In the genomic region with DNA sequence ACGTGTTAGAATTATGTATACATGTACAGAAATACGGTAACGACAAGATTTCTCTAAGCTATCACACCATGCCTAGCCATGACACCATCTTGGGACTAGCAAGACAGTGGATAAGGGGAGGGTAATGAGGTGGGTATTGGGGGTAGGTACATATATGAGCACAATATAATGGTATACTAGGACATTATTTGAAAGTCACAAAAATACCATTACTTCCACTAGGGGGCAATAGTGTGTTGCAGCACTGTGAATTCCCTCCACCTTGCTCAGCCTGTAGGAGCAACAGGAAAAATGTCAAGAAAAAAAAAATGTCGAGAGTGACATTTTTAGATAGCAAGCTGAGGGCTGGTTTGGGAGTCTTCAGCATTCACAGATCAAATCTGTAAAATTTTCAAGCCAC, we compare ENCODE assay signal across 8 mouse cellular contexts.
DNase-seq lines count a peak whose midpoint lies in the region; ATAC-seq and TF ChIP-seq lines count a peak whose summit lies in the region.

No protein-coding gene starts in this region.

- TF ChIP-seq EP300 in lung, postnatal 0 days (IDR thresholded peaks at IDR 0.05), result no peak

- peak; percentile 81 for TF ChIP-seq CTCF in lung, postnatal 0 days (IDR thresholded peaks at IDR 0.05)
- no peak for TF ChIP-seq CTCF in lung, adult 2 months (IDR thresholded peaks at IDR 0.05; ENCODE audit: insufficient read depth, low read length)

- ATAC-seq in embryonic facial prominence, embryonic 11.5 days (replicated peaks; ENCODE audit: insufficient number of reproducible peaks, low FRiP score, low TSS enrichment, low read depth), result no peak
- ATAC-seq in lung, postnatal 0 days, result no peak
- ATAC-seq in forebrain, embryonic 13.5 days, result peak; percentile 43
- peak; percentile 44; the same call in 1 of the 2 replicates for ATAC-seq in midbrain, embryonic 15.5 days (replicated peaks)

- no peak overlapping the region for H3K4me3 ChIP-seq in embryonic facial prominence, embryonic 11.5 days (ENCODE audit: low read depth, low read length)
- H3K4me3 ChIP-seq in embryonic facial prominence, embryonic 10.5 days, result no peak overlapping the region
- no peak overlapping the region for H3K4me3 ChIP-seq in lung, postnatal 0 days (ENCODE audit: low read depth, low read length)
- no peak overlapping the region for H3K4me3 ChIP-seq in lung, adult 2 months (replicated peaks; ENCODE audit: extremely low read depth, low read depth, low read length)
- no peak overlapping the region for H3K4me3 ChIP-seq in forebrain, embryonic 13.5 days
- H3K4me3 ChIP-seq in midbrain, embryonic 15.5 days, result no peak overlapping the region

- intact Hi-C loops in heart, postnatal 36 days (cut with DNase I), result loop anchor here (2.0 to 10.0 kb wide), 3 partner anchors 164 to 754 kb away; a partner anchor contains a TSS

- H3K9me3 ChIP-seq in embryonic facial prominence, embryonic 11.5 days (replicated peaks; ENCODE audit: control insufficient read depth, low read length), result no peaks in the 10 kb centered on the region
- H3K9me3 ChIP-seq in embryonic facial prominence, embryonic 10.5 days, result no peaks in the 10 kb centered on the region
- H3K9me3 ChIP-seq in lung, postnatal 0 days (ENCODE audit: low read length), result no peaks in the 10 kb centered on the region
- H3K9me3 ChIP-seq in forebrain, embryonic 13.5 days (replicated peaks), result no peaks in the 10 kb centered on the region
- no peaks in the 10 kb centered on the region for H3K9me3 ChIP-seq in midbrain, embryonic 15.5 days

- no peaks in the 10 kb centered on the region for H3K4me1 ChIP-seq in embryonic facial prominence, embryonic 11.5 days (ENCODE audit: control insufficient read depth, insufficient read depth, low read length)
- peaks cover 39% of the 10 kb centered on the region for H3K4me1 ChIP-seq in embryonic facial prominence, embryonic 10.5 days
- H3K4me1 ChIP-seq in lung, postnatal 0 days (ENCODE audit: insufficient read depth, low read depth, low read length), result no peaks in the 10 kb centered on the region
- peaks cover 2% of the 10 kb centered on the region; the same call in 1 of the 2 replicates for H3K4me1 ChIP-seq in lung, adult 2 months (ENCODE audit: control insufficient read depth, insufficient read depth, low read length)
- H3K4me1 ChIP-seq in forebrain, embryonic 13.5 days, result peaks cover 4% of the 10 kb centered on the region
- 0 out of 2 replicates have a peak, but pooled peaks cover 5% of the 10 kb centered on the region for H3K4me1 ChIP-seq in midbrain, embryonic 15.5 days

- no peaks in the 10 kb centered on the region for H3K36me3 ChIP-seq in embryonic facial prominence, embryonic 11.5 days (replicated peaks; ENCODE audit: control insufficient read depth, insufficient read depth, low read depth, low read length)
- no peaks in the 10 kb centered on the region for H3K36me3 ChIP-seq in embryonic facial prominence, embryonic 10.5 days (replicated peaks)
- no peaks in the 10 kb centered on the region for H3K36me3 ChIP-seq in lung, postnatal 0 days (ENCODE audit: insufficient read depth, low read length)
- no peaks in the 10 kb centered on the region for H3K36me3 ChIP-seq in forebrain, embryonic 13.5 days (ENCODE audit: poor library complexity, severe bottlenecking)
- no peaks in the 10 kb centered on the region for H3K36me3 ChIP-seq in midbrain, embryonic 15.5 days (replicated peaks)

- no peaks in the 10 kb centered on the region for H3K27me3 ChIP-seq in embryonic facial prominence, embryonic 11.5 days (ENCODE audit: control insufficient read depth, insufficient read depth, low read length)
- H3K27me3 ChIP-seq in embryonic facial prominence, embryonic 10.5 days (replicated peaks; ENCODE audit: low read depth, poor library complexity, severe bottlenecking), result no peaks in the 10 kb centered on the region
- H3K27me3 ChIP-seq in lung, postnatal 0 days (replicated peaks; ENCODE audit: insufficient read depth, low read length), result no peaks in the 10 kb centered on the region
- no peaks in the 10 kb centered on the region for H3K27me3 ChIP-seq in forebrain, embryonic 13.5 days
- no peaks in the 10 kb centered on the region for H3K27me3 ChIP-seq in midbrain, embryonic 15.5 days (replicated peaks)

- H3K27ac ChIP-seq in embryonic facial prominence, embryonic 11.5 days (replicated peaks; ENCODE audit: low read depth, low read length), result no peak overlapping the region
- H3K27ac ChIP-seq in embryonic facial prominence, embryonic 10.5 days (replicated peaks), result no peak overlapping the region
- H3K27ac ChIP-seq in lung, postnatal 0 days (ENCODE audit: low read length), result no peak overlapping the region
- no peak overlapping the region for H3K27ac ChIP-seq in forebrain, embryonic 13.5 days
- H3K27ac ChIP-seq in midbrain, embryonic 15.5 days, result no peak overlapping the region

- peak; percentile 81 for DNase-seq in embryonic facial prominence, embryonic 11.5 days (ENCODE audit: low spot score)
- no peak for DNase-seq in embryonic facial prominence, embryonic 10.5 days (ENCODE audit: low spot score)
- DNase-seq in lung, postnatal 0 days (ENCODE audit: low spot score), result peak; percentile 73
- no peak for DNase-seq in lung, adult 2 months
- DNase-seq in urinary bladder, postnatal 36 days (ENCODE audit: low spot score in 2 of 2), result no peak
- no peak for DNase-seq in heart, postnatal 36 days

- H3K9ac ChIP-seq in embryonic facial prominence, embryonic 11.5 days (replicated peaks; ENCODE audit: low read length), result no peak overlapping the region
- no peak overlapping the region for H3K9ac ChIP-seq in lung, postnatal 0 days (replicated peaks; ENCODE audit: low read depth)
- H3K9ac ChIP-seq in forebrain, embryonic 13.5 days, result no peak overlapping the region
- no peak overlapping the region for H3K9ac ChIP-seq in midbrain, embryonic 15.5 days

- 71% methylated on average over 4 of the region's 4 CpGs for WGBS in embryonic facial prominence, embryonic 11.5 days
- 76% methylated on average over 4 of the region's 4 CpGs for WGBS in embryonic facial prominence, embryonic 10.5 days
- WGBS in lung, postnatal 0 days, result 70% methylated on average over 4 of the region's 4 CpGs
- WGBS in lung, adult 2 months, result 70% methylated on average over 4 of the region's 4 CpGs
- WGBS in forebrain, embryonic 13.5 days, result 70% methylated on average over 4 of the region's 4 CpGs
- 74% methylated on average over 4 of the region's 4 CpGs for WGBS in midbrain, embryonic 15.5 days

- H3K4me2 ChIP-seq in embryonic facial prominence, embryonic 11.5 days (ENCODE audit: low read depth, low read length), result no peak overlapping the region
- no peak overlapping the region for H3K4me2 ChIP-seq in lung, postnatal 0 days (replicated peaks; ENCODE audit: low read depth, low read length)
- no peak overlapping the region for H3K4me2 ChIP-seq in forebrain, embryonic 13.5 days
- no peak overlapping the region for H3K4me2 ChIP-seq in midbrain, embryonic 15.5 days

- no peak for TF ChIP-seq POLR2A in lung, adult 2 months (IDR thresholded peaks at IDR 0.05; ENCODE audit: borderline replicate concordance, extremely low read depth, low read depth, low read length)

Comparison
In these comparisons a context has a peak if more than half of its experiments do, and no peak if none do; other contexts are left out.
1. DNase-seq: peak in embryonic facial prominence, embryonic 11.5 days (single experiment) and lung, postnatal 0 days (single experiment); none in embryonic facial prominence, embryonic 10.5 days (single experiment), lung, adult 2 months (single experiment), urinary bladder, postnatal 36 days (0 of 2) and heart, postnatal 36 days (0 of 2).
2. ATAC-seq: peak in forebrain, embryonic 13.5 days (single experiment) and midbrain, embryonic 15.5 days (single experiment); none in embryonic facial prominence, embryonic 11.5 days (single experiment) and lung, postnatal 0 days (single experiment).